Mouse (Mus musculus): ENCODE results near the gene Slc13a2. TPM values are rescaled to one million over a fixed set of nuclear protein-coding genes. Genes with fewer than 3 reads are reported as not detected.

Slc13a2 gene
- polyA plus RNA-seq, 1 experiment from 2014 or later = not detected

DNA sequence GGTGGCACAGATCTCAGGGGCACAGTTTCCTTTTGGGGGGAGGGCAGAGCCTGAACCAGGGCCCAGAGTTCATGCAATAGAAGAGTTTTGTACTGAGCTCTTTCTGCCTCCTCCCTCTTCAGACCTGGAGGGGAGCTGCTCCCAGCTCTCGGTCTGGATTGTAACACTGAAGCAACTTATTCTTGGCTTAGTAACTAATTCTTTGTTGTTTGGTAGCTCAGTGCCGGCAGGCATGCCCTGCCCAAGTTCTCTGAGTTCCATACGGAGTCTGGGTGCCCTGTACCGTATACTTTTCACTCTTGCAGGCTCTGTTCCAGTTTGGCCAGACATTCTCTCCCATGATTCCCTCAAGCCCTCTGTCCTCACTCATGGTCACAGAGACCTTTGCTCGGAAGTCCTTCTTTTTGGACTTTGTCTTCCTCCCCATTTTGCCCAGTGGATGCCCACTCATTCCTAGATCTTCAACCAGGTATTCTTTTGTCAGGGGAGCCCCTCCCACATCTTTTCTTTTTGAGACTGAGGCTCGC is 9.6 kb downstream of the Slc13a2 start:
- Histone ChIP-seq H3K9ac (ENCODE audit: low read length) (no peak overlapping the region), H3K27ac (replicated peaks; ENCODE audit: low read depth, low read length) (no peak overlapping the region), H3K4me3 (ENCODE audit: low read depth, low read length) (no peak overlapping the region), H3K4me1 (ENCODE audit: control insufficient read depth, insufficient read depth, low read length) (no peaks in the 10 kb centered on the region), H3K9me3 (ENCODE audit: control insufficient read depth, low read length) (no peaks in the 10 kb centered on the region), H3K36me3 (ENCODE audit: control insufficient read depth, insufficient read depth, low read length) (no peaks in the 10 kb centered on the region), H3K27me3 (ENCODE audit: control insufficient read depth, insufficient read depth, low read length) (no peaks in the 10 kb centered on the region), H3K4me2 (ENCODE audit: low read depth, severe bottlenecking) (no peak overlapping the region)
- DNase-seq (ENCODE audit: low spot score) (no peak), ATAC-seq (ENCODE audit: insufficient number of reproducible peaks, low FRiP score, low TSS enrichment, low read depth) (no peak)
- WGBS = 84% methylated on average over 6 of the region's 6 CpGs

DNA sequence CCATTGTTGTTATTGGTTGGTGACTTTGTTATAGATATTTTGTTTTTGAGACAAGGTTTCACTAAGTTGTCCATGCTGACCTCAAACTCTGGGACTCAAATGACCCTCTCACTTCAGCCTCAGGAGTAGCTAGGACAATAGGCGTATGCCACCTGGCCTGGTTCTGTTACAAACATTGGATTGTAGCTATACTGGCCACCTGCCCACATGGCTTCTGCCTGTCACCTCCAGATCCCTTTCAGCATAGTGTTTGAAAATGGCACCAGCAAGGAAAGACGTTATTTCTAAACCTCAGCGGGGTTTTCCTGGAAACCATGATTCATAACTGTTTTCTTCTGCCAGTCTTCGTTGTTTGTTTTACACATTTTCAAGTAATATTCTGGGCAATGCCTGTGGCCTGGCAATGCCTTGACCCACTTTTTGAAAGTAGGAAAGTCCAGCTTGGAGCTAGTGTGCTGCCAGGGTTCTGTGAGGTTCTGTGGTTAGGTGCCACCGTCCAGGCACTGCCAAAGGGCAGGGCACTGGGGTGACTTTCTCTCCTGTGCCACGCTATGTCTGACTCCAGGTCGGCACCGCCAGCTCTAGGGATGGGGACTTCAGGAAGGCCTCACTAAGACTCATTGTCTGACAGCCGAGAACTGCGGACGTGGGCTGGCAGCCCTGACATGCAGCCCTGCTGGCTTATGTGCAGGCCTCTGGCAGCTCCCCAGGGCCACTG is 10.3 kb downstream of the Slc13a2 start:
- Histone ChIP-seq H3K9ac (ENCODE audit: low read length) (no peak overlapping the region), H3K4me1 (ENCODE audit: control insufficient read depth, insufficient read depth, low read length) (no peaks in the 10 kb centered on the region), H3K4me2 (ENCODE audit: low read depth, severe bottlenecking) (no peak overlapping the region), H3K9me3 (ENCODE audit: control insufficient read depth, low read length) (no peaks in the 10 kb centered on the region), H3K27ac (replicated peaks; ENCODE audit: low read depth, low read length) (no peak overlapping the region), H3K4me3 (ENCODE audit: low read depth, low read length) (no peak overlapping the region), H3K36me3 (ENCODE audit: control insufficient read depth, insufficient read depth, low read length) (no peaks in the 10 kb centered on the region), H3K27me3 (ENCODE audit: control insufficient read depth, insufficient read depth, low read length) (no peaks in the 10 kb centered on the region)
- no peak for ATAC-seq (ENCODE audit: insufficient number of reproducible peaks, low FRiP score, low TSS enrichment, low read depth)
- WGBS = 86% methylated on average over 11 of the region's 11 CpGs
- DNase-seq (ENCODE audit: low spot score) = no peak

DNA sequence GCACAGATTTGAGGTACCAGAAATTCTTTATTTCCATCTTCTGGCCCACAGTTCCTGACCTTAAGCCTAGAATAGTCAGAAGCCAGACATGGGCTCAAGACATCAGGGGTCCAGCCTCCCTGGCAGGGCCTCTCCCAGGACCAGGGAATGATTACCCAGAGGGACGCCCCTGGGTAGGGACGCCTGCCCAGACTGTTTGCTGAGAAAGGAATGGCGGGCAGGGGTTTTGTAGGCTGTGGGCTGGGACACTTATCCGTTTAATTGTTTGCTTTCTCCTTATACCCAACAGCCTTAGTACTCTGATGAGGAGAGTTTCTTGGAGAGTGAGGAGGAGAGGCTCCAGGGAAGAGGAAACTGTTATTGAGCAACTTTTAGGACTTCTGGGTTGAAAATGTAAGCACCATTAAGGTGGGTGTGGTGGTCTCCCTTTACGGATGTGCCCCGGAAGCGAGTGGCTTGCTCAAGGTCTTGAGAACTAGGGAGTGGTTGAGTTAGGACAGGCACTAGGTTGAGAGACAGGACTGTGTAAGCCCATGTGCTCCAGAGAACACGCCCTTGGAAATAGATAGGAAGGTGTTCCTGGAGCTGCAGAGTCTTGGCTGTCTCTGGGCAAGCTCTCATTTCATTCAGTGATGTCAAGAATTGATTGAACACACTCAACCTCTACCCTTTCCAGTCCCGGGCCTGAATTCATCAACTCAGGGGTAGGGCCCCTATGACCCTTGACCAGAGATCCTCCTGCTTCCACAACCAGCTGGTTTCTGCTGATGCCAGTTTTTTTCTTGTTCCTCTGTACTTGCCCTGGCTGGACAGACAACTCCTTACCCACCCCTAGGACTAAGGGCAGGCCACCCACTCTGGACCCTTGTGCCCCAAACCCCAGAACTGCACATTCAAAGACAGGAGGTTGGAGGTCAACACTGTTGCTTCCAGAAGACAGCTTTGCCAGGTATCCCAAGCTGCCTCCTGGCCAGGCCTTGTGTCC is 13.5 kb downstream of the Slc13a2 start:
- DNase-seq (ENCODE audit: low spot score) = no peak
- Histone ChIP-seq H3K4me1 (ENCODE audit: control insufficient read depth, insufficient read depth, low read length) (no peaks in the 10 kb centered on the region), H3K4me3 (ENCODE audit: low read depth, low read length) (no peak overlapping the region), H3K36me3 (ENCODE audit: control insufficient read depth, insufficient read depth, low read length) (no peaks in the 10 kb centered on the region), H3K4me2 (ENCODE audit: low read depth, severe bottlenecking) (no peak overlapping the region), H3K27ac (replicated peaks; ENCODE audit: low read depth, low read length) (no peak overlapping the region), H3K9ac (ENCODE audit: low read length) (no peak overlapping the region), H3K27me3 (ENCODE audit: control insufficient read depth, insufficient read depth, low read length) (no peaks in the 10 kb centered on the region), H3K9me3 (ENCODE audit: control insufficient read depth, low read length) (no peaks in the 10 kb centered on the region)
- no peak for ATAC-seq (ENCODE audit: insufficient number of reproducible peaks, low FRiP score, low TSS enrichment, low read depth)
- WGBS = 74% methylated on average over 9 of the region's 9 CpGs

DNA sequence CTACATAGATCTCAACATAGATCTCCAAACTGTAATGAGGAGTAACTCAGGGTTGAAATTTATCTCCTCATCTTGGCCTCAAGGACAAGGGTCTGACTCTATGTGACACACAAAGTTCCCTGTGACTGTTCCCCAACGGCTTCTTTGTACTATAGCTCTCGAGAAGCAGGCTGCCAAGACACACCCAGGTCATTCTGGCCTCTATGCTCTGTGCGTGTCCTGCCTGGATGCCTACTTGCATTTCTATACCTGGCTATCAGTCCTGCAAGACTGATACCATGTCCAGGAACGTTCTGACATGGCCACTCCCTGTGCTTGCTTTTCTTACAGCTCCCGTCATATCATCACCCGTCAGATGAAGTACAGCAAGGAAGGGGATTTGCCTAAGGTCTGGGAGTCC is 20.0 kb downstream of the Slc13a2 start:
- H3K4me1 ChIP-seq (ENCODE audit: control insufficient read depth, insufficient read depth, low read length) = 0 out of 2 replicates have a peak, but pooled peaks cover 1% of the 10 kb centered on the region
- ATAC-seq (ENCODE audit: insufficient number of reproducible peaks, low FRiP score, low TSS enrichment, low read depth) (no peak), DNase-seq (ENCODE audit: low spot score) (no peak)
- H3K9me3 ChIP-seq (ENCODE audit: control insufficient read depth, low read length) = no peaks in the 10 kb centered on the region; the same call in 1 of the 2 replicates
- 82% methylated on average over 6 of the region's 6 CpGs for WGBS
- no peaks in the 10 kb centered on the region for H3K36me3 ChIP-seq (ENCODE audit: control insufficient read depth, insufficient read depth, low read length)
- H3K4me3 ChIP-seq (ENCODE audit: low read depth, low read length) = no peak overlapping the region
- no peak overlapping the region for H3K4me2 ChIP-seq (ENCODE audit: low read depth, severe bottlenecking)
- H3K27me3 ChIP-seq (ENCODE audit: control insufficient read depth, insufficient read depth, low read length) = no peaks in the 10 kb centered on the region
- H3K9ac ChIP-seq (ENCODE audit: low read length) = no peak overlapping the region
- H3K27ac ChIP-seq (replicated peaks; ENCODE audit: low read depth, low read length) = no peak overlapping the region

DNA sequence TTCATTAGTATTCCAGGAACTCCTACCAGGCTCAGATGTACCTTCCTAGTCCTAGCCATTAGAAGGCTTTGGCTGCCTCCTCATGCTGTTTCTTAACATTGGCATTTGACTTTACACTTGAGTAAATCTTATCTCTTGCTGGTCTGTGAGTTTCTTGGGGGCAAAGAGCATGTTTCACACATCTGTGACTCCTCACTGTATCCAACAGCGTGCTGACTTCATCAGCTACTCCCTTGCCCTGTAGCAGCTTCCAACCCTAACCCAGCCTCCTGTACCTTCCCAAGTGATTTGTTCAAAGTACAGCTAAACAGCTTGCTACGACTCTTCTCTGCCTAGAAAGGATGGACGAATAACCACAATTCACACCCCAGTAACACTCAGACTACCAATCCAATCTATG is 20.5 kb downstream of the Slc13a2 start:
- ATAC-seq (ENCODE audit: insufficient number of reproducible peaks, low FRiP score, low TSS enrichment, low read depth) = no peak

DNA sequence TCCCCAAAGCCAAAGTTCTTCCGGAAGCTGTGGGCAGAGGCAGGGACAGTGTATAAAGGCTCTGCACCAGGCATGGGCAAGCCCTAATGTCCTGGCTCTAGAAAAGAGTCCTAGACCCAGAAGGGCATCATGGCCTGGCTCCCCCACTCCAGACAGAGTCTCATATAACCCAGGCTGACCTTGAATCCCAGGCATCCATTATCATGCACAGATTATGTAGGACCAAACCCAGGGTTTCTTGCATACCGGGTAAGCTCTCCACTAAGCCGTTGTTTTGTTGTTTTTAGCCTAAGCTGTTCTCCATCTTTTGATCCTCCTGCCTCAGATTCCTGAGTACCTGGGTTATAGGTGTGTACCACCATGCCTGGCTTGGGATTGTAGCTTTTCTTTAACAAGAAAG is 21.1 kb downstream of the Slc13a2 start:
- Histone ChIP-seq H3K27me3 (ENCODE audit: control insufficient read depth, insufficient read depth, low read length) (no peaks in the 10 kb centered on the region), H3K27ac (replicated peaks; ENCODE audit: low read depth, low read length) (no peak overlapping the region), H3K9me3 (ENCODE audit: control insufficient read depth, low read length) (no peaks in the 10 kb centered on the region; the same call in 1 of the 2 replicates), H3K9ac (ENCODE audit: low read length) (no peak overlapping the region), H3K4me2 (ENCODE audit: low read depth, severe bottlenecking) (no peak overlapping the region), H3K36me3 (ENCODE audit: control insufficient read depth, insufficient read depth, low read length) (no peaks in the 10 kb centered on the region), H3K4me3 (ENCODE audit: low read depth, low read length) (no peak overlapping the region), H3K4me1 (ENCODE audit: control insufficient read depth, insufficient read depth, low read length) (0 out of 2 replicates have a peak, but pooled peaks cover 3% of the 10 kb centered on the region)
- no peak for ATAC-seq (ENCODE audit: insufficient number of reproducible peaks, low FRiP score, low TSS enrichment, low read depth)
- DNase-seq (ENCODE audit: low spot score) = no peak
- WGBS = 70% methylated on average over 3 of the region's 3 CpGs

More for the DNA sequence above, 20.5 kb downstream of the Slc13a2 start:
- no peak overlapping the region for H3K4me2 ChIP-seq (ENCODE audit: low read depth, severe bottlenecking)
- H3K4me3 ChIP-seq (ENCODE audit: low read depth, low read length) = no peak overlapping the region
- no peaks in the 10 kb centered on the region for H3K36me3 ChIP-seq (ENCODE audit: control insufficient read depth, insufficient read depth, low read length)
- no peak for DNase-seq (ENCODE audit: low spot score)
- no peak overlapping the region for H3K27ac ChIP-seq (replicated peaks; ENCODE audit: low read depth, low read length)
- no peaks in the 10 kb centered on the region for H3K27me3 ChIP-seq (ENCODE audit: control insufficient read depth, insufficient read depth, low read length)
- WGBS = 86% methylated on average over 3 of the region's 3 CpGs
- no peak overlapping the region for H3K9ac ChIP-seq (ENCODE audit: low read length)
- H3K4me1 ChIP-seq (ENCODE audit: control insufficient read depth, insufficient read depth, low read length) = 0 out of 2 replicates have a peak, but pooled peaks cover 3% of the 10 kb centered on the region
- H3K9me3 ChIP-seq (ENCODE audit: control insufficient read depth, low read length) = no peaks in the 10 kb centered on the region; the same call in 1 of the 2 replicates

DNA sequence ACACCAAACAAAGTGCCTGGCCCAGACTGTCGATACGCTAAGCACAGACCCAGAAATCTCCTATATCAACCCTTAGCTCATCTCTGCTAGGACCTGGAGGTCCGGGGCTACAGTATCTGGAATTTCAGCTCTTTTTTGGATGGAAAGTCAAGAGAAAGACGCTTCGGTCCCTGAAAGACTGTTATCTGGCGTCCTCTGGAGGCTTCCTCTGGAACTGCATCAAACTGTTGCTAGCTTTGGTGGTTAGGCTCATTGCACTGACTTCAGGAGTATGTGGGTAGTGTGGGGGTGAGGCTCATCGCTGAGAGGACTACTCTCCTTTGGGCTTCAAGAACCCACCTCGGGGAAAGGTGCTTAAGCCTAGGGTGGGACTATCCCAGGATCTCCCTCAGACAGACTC is 22.3 kb downstream of the Slc13a2 start:
- ATAC-seq (ENCODE audit: insufficient number of reproducible peaks, low FRiP score, low TSS enrichment, low read depth) (no peak), DNase-seq (ENCODE audit: low spot score) (peak; percentile 86)
- 0 out of 2 replicates have a peak, but pooled peaks cover 3% of the 10 kb centered on the region for H3K4me1 ChIP-seq (ENCODE audit: control insufficient read depth, insufficient read depth, low read length)
- H3K4me2 ChIP-seq (ENCODE audit: low read depth, severe bottlenecking) = no peak overlapping the region
- no peaks in the 10 kb centered on the region for H3K36me3 ChIP-seq (ENCODE audit: control insufficient read depth, insufficient read depth, low read length)
- H3K4me3 ChIP-seq (ENCODE audit: low read depth, low read length) = no peak overlapping the region
- H3K27me3 ChIP-seq (ENCODE audit: control insufficient read depth, insufficient read depth, low read length) = no peaks in the 10 kb centered on the region
- 20% methylated on average over 8 of the region's 8 CpGs for WGBS
- H3K9ac ChIP-seq (ENCODE audit: low read length) = no peak overlapping the region
- H3K9me3 ChIP-seq (ENCODE audit: control insufficient read depth, low read length) = no peaks in the 10 kb centered on the region; the same call in 1 of the 2 replicates
- no peak overlapping the region for H3K27ac ChIP-seq (replicated peaks; ENCODE audit: low read depth, low read length)

DNA sequence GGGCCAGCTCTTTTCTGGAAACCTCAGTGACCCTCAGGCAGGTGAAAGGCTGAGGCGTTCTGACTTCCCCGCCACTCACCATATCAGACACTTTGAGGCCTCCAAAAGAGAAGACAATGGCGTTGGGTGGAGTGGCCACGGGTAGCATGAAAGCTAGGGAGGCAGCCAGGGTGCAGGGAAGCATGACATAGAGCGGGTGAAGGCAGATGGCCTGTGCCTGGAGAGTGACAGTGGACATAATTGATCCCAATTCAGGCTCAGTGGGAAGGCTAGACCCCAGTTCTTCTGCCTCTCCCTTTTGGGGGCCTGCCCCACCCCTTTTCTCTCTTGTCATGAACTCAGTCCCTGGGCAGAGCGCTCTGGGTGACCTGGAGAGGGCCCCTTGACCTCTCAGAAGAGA is 23.8 kb downstream of the Slc13a2 start:
- no peak overlapping the region for H3K27ac ChIP-seq (replicated peaks; ENCODE audit: low read depth, low read length)
- H3K9me3 ChIP-seq (ENCODE audit: control insufficient read depth, low read length) = no peaks in the 10 kb centered on the region; the same call in 1 of the 2 replicates
- no peak overlapping the region for H3K4me3 ChIP-seq (ENCODE audit: low read depth, low read length)
- H3K4me1 ChIP-seq (ENCODE audit: control insufficient read depth, insufficient read depth, low read length) = 0 out of 2 replicates have a peak, but pooled peaks cover 3% of the 10 kb centered on the region
- H3K27me3 ChIP-seq (ENCODE audit: control insufficient read depth, insufficient read depth, low read length) = no peaks in the 10 kb centered on the region
- H3K9ac ChIP-seq (ENCODE audit: low read length) = no peak overlapping the region
- H3K4me2 ChIP-seq (ENCODE audit: low read depth, severe bottlenecking) = no peak overlapping the region
- H3K36me3 ChIP-seq (ENCODE audit: control insufficient read depth, insufficient read depth, low read length) = no peaks in the 10 kb centered on the region
- 80% methylated on average over 6 of the region's 6 CpGs for WGBS
- ATAC-seq (ENCODE audit: insufficient number of reproducible peaks, low FRiP score, low TSS enrichment, low read depth) (no peak), DNase-seq (ENCODE audit: low spot score) (no peak)
